Mouse (Mus musculus) adrenal gland, postnatal 25 days (tissue): Measurements from ENCODE around the gene Ghitm. TPM values are rescaled to one million over a fixed set of nuclear protein-coding genes. Genes with fewer than 3 reads are reported as not detected.
A peak's percentile ranks its signal among the peaks of the same experiment; 100 is the strongest.

Experiments
- DNase-seq: peaks from one replicate; pipeline ENCODE4 v3.0.0; 2021; ENCODE audit warnings: mixed read lengths
- total RNA-seq: library from RNA; stranded (reverse); gene quantifications from 2 replicates; pipeline ENCODE4 v1.2.3, GENCODE M21; 2021

The Ghitm gene
- total RNA-seq, 1 experiment from 2014 or later: 710 TPM

DNA sequence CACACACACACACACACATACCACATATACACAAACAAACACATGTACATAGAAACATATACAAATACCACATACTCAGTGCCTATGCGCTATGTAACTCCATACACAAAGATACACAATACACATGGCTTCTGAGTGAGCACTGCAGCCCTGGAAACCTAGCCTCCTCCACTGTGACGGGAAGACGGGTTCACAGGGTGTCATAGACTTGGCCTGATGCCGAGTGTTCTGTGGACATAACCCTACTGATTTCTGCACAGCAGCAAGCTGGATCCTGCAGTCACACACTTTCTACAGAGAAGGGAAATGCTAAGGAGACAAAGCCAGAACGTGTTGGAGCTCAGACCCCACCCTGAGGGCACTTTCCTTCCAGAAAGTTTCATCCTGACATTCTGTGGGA lies 30.3 kb downstream of the Ghitm start:
- peak; percentile 18 for DNase-seq

DNA sequence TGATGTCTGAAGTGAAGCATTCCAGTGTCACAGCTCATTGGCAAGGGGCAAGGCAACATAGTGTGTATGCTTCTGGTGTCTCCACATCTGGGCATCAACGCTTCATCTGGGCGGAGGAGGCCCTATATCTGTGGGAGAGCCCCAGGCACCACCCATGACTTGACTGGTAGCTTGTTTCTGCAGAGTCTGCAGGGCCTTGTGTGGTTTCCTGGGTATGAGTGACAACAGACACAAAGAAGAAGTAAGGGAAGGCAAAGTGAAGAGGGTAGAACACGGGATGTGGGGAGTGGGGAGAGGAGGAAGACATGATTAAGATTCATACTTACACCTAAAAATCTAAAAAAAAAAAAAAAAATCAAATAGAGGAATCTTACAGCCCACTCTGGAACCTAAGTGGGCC lies 32.6 kb downstream of the Ghitm start:
- DNase-seq: no peak

DNA sequence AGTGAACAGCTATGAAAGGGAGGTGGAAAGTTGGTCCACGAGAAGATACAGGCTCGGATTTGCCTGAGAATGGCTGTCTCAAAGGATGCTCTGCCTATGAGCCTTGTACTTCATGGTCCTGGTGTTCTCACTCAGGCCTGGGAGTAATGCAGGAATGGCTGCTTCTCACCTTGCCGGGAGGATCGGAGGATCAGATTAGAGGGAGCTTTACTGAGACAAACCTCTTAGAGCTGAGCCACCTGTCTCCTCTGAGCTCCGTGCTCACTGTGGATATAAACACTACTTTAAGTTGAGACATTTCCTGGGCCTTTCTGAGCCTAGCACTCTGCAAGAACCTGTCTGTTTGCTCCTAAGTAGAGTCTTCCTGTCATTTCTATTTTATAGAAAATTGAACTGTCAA lies 33.5 kb downstream of the Ghitm start:
- DNase-seq: no peak

DNA sequence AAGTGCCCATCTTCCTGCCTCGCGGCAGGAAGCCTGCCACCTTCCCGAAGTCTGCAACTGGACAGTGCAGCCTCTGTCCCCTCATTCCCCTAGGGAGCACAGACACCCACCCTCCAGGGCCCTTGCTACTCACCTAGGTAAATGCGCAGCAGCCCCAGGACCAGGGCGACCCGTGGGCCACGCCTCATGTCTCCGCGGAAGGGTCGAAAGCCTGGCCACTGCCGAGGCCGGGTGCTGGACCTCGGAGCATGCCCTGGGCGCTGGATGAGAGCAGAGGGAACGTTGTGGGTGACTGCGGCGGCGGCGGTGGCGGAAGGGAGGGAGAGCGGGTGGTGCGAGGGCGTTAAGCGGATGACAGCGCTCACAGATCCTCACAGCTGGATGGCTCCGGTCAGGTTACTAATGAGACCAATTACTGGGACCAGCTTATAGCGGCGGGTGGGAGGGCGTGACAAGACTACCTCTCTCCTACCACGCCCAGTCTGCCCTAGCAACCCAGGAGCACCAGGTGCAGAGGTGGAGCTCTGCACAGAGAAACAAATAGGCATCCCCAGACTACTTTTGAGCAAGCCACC lies 37.0 kb downstream of the Ghitm start, which contains the start of gene Cdhr1:
Gene Cdhr1, minus strand, starts transcription at position 392 of the 575 bp plus-strand sequence.
- DNase-seq: peak; percentile 14

DNA sequence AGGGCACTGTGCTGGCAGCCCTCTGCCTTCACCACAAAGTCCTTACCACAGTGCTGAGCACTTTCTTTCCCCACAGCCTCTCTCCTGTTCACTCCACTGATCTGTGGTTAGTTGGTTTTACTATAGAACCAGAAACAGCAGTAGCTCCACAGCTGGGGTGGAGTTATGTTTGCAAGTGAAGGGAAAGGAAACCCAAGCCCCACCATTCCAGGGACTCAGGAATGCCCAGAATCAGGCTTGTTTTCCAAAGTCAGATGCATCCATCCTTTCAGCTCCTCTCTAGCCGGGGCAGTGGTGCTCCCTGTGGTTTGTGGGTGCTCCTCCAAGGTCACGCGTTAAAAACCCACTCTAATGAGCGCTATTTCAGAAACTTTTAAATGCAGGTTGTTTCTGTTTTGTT lies 39.5 kb downstream of the Ghitm start:
- no peak for DNase-seq

DNA sequence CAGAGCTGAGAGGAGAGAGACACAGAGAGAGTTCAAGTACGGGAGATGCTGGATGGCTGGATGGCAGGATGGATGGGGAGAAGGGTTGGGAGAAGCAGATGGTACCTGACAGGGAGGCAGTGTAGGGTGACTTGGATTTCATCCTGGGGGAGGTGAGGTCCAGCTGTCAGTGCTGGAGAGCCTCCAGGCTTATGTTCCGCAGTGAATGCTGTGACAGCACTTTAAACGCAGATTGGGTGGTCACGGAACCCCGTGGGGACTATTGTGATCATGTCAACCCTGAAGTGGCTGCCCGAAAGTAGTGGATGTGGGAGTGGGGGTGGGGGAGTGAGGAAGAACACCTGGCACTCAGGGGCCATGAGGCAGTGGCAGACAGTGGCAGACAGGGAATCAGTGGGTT lies 40.6 kb downstream of the Ghitm start:
- no peak for DNase-seq

DNA sequence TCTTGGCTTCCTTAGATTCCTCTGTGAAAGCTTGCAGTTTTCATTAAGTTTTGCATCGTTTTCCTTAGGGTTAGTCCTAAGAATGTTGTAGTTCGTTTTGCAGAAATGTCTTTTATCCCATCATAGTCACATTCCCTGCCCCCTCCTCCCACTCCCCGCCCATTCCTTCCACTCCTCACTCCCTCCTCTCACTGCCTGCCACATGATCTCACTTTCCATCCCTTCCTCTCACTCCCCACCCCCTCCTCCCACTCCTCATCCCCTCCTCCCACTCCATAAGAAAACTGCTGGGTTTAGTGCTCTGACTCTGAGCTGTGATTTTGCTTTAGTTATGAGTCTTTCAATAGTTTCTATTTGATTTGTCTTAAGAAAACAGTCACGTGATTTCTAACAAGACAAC lies 51.3 kb downstream of the Ghitm start:
- DNase-seq: no peak

DNA sequence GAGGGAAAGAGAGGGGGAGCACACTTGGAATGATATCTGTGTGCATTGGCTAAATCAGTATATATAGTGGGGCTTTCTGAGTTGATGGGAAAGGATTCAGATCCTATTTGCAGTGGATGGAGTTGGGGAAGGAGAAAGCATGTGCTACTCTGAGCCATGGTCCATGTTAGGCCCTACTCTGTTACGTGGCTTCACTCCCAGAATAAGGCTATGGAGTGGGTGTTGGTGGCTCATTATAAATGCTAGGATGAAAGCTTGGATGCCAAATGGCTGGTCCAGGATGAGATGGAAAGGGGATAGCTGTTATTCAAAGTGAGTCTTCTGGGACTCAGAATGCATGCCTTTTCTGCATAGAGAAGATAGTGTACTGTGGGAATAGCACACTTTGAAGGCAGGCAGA lies 54.3 kb downstream of the Ghitm start:
- DNase-seq: no peak

Other genes starting within 250 kb of the Ghitm start
- gene Ccser2, start 166.5 kb downstream of the Ghitm start, total RNA-seq: 31.3 and 33.2 TPM in 2 replicates
- gene Rgr, start 86.3 kb downstream of the Ghitm start, total RNA-seq: not detected in 2 replicates
- not detected in 2 replicates for gene Lrit1, start 80.4 kb downstream of the Ghitm start, total RNA-seq
- not detected in 2 replicates for gene Lrit2, start 67.3 kb downstream of the Ghitm start, total RNA-seq
- gene Cdhr1, start 36.9 kb downstream of the Ghitm start, total RNA-seq: 0.06 TPM in 1 of 2 replicates, not detected in the other
- 0.73 and 1.3 TPM in 2 replicates for gene 2610528A11Rik, start 21.2 kb downstream of the Ghitm start, total RNA-seq